Mouse (Mus musculus) neural tube, embryonic 11.5 days (tissue): ENCODE data around the gene Clasp2. TPM values are rescaled to one million over a fixed set of nuclear protein-coding genes. Genes with fewer than 3 reads are reported as not detected.

Source experiments
- ATAC-seq: fragments of 200-750 bp; cut with Nextera tagmentation; 2 replicates; pipeline ENCODE4 v1.8.0; 2017; ENCODE audit warnings: moderate number of reproducible peaks, mild to moderate bottlenecking, moderate TSS enrichment, moderate library complexity; ENCODE audit not compliant: insufficient read depth, low FRiP score, low TSS enrichment
- DNase-seq: peaks from one replicate; pipeline ENCODE4 v3.0.0-alpha.2; 2015; ENCODE audit warnings: low spot score
- H3K27ac ChIP-seq: fragments of 300-500 bp; sonication (generic); 2 replicates; pipeline ENCODE4 v1.5.1; 2014; ENCODE audit warnings: low read depth, mild to moderate bottlenecking, low read length
- H3K27me3 ChIP-seq: fragments of 300-500 bp; sonication (generic); 2 replicates; pipeline ENCODE4 v1.6.1; 2014; ENCODE audit warnings: mild to moderate bottlenecking, low read length, mixed read lengths; ENCODE audit not compliant: control insufficient read depth, insufficient read depth
- H3K36me3 ChIP-seq: fragments of 300-500 bp; sonication (generic); 2 replicates; pipeline ENCODE4 v1.6.1; 2014; ENCODE audit warnings: mild to moderate bottlenecking, low read length, moderate library complexity, mixed read lengths; ENCODE audit not compliant: control insufficient read depth, insufficient read depth
- H3K4me1 ChIP-seq: fragments of 300-500 bp; sonication (generic); 2 replicates; pipeline ENCODE4 v1.6.1; 2014; ENCODE audit warnings: low read length, mixed read lengths; ENCODE audit not compliant: control insufficient read depth, insufficient read depth
- H3K4me2 ChIP-seq: fragments of 300-500 bp; sonication (generic); 2 replicates; pipeline ENCODE4 v1.6.1; 2014; ENCODE audit warnings: low read depth, mild to moderate bottlenecking, moderate library complexity
- H3K4me3 ChIP-seq: fragments of 300-500 bp; sonication (generic); 2 replicates; pipeline ENCODE4 v1.5.1; 2014; ENCODE audit warnings: low read depth, low read length
- H3K9ac ChIP-seq: fragments of 300-500 bp; sonication (generic); 2 replicates; pipeline ENCODE4 v1.6.1; 2014; ENCODE audit warnings: mild to moderate bottlenecking, low read length
- H3K9me3 ChIP-seq: fragments of 300-500 bp; sonication (generic); 2 replicates; pipeline ENCODE4 v1.6.1; 2016; ENCODE audit warnings: low read length; ENCODE audit not compliant: control insufficient read depth
- WGBS: fragments of 180-500 bp; shearing (Covaris S2); extraction: QIAGEN DNeasy Blood & Tissue Kit; methylation state at CpG from one replicate; pipeline ENCODE4 v1.1.7; 2014; 5-methylcytosine and 5-hydroxymethylcytosine counted together
- polyA plus RNA-seq: library from polyadenylated mRNA; unstranded; fragments of >200 nt; fragmentation: Nextera tagmentation; extraction: Ambion mirVana; gene quantifications from 2 replicates; pipeline ENCODE4 v1.2.1, GENCODE M21; 2014

The Clasp2 gene
- polyA plus RNA-seq, 1 experiment from 2014 or later = 58.0 TPM

DNA sequence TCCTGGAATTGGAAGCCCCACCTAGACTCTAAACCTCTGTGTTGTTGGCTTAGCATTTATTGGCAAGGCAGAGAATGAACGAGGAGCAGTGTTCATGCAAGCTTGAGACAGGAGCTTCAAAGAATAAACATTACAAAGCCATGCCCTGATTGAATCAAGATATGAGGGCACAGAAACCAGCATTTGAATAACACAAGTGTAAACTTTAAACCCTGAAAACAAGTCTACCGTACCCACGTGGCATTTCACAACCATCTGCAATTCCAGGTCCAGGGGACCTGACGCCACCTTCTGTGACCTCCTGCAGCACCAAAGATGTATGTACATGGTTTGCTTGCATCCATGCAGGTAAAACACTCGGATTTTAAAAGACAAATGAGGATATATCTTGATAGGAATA is 181.4 kb downstream of the Clasp2 start:
- Histone ChIP-seq H3K4me3 (no peak overlapping the region), H3K27me3 (no peaks in the 10 kb centered on the region), H3K4me1 (no peaks in the 10 kb centered on the region), H3K27ac (no peak overlapping the region), H3K9ac (no peak overlapping the region), H3K9me3 (no peaks in the 10 kb centered on the region), H3K4me2 (no peak overlapping the region), H3K36me3 (no peaks in the 10 kb centered on the region)
- DNase-seq (no peak), ATAC-seq (no peak)
- 93% methylated on average over 5 of the region's 5 CpGs for WGBS

DNA sequence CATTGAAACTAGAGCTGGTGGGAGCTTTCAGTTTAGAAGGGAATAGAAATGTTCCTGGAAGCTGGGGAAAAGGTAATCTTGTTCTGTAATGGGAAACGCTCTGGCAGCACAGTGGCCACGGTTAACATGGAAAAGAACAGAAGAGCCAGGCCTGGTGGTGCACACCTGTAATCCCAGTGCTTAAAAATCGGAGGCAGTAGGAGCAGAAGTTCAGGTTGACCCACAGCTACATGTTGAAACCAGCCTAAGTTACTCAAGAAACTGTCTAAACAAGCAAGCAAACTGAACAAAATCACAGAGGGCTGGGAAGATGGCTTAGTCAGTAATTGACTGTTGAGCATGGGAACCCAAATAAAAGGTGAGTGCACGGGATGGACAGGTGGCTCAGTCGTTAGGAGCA is 183.6 kb downstream of the Clasp2 start:
- no peaks in the 10 kb centered on the region for H3K9me3 ChIP-seq
- H3K4me1 ChIP-seq = no peaks in the 10 kb centered on the region
- no peak overlapping the region for H3K4me3 ChIP-seq
- no peak overlapping the region for H3K4me2 ChIP-seq
- no peak overlapping the region for H3K27ac ChIP-seq
- no peak overlapping the region for H3K9ac ChIP-seq
- no peaks in the 10 kb centered on the region for H3K27me3 ChIP-seq
- H3K36me3 ChIP-seq = no peaks in the 10 kb centered on the region
- DNase-seq (no peak), ATAC-seq (no peak)
- WGBS = 91% methylated on average over 5 of the region's 5 CpGs

DNA sequence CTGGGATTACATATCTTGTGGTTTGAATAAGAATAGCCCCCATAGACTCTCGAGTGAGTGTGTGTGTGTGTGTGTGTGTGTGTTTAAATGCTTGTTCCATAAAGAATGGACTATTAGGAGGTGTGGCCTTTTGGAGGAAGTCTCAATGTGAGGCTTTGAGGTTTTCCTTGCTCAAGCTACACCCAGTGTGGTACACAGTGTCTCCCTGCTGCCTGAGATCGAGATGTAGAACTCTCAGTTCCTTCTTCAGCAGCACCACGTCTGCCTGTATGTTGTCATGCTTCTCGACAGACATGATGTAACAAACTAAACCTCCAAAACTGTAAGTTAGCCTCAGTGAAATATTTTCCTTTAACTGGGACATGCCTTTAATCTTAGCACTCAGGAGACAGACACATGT is 187.3 kb downstream of the Clasp2 start:
- DNase-seq (no peak), ATAC-seq (no peak)
- peaks cover 10% of the 10 kb centered on the region; the same call in 1 of the 2 replicates for H3K4me1 ChIP-seq
- no peaks in the 10 kb centered on the region for H3K9me3 ChIP-seq
- no peak overlapping the region for H3K4me2 ChIP-seq
- H3K36me3 ChIP-seq = no peaks in the 10 kb centered on the region
- 86% methylated on average over 4 of the region's 4 CpGs for WGBS
- H3K27ac ChIP-seq = no peak overlapping the region
- no peaks in the 10 kb centered on the region for H3K27me3 ChIP-seq
- no peak overlapping the region for H3K4me3 ChIP-seq
- no peak overlapping the region for H3K9ac ChIP-seq

DNA sequence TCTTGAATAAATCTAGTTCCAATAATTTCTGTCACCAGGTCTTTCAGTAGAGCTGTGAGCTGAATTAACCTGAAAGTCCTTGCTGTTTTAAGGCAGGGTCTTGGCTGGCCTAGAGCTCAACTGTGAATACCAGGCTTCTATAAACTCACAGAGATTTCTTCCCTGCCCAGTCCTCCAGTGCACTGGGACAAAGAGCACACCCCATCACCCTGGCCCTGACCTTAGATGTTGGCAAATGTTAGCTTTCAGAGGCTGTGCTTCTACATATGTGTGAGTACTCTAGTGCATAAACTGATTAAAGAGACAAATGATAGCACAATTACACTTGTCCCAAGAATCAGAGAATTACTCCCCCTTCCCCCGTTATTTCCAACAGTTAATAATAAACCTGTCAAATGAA is 188.4 kb downstream of the Clasp2 start:
- no peak overlapping the region for H3K27ac ChIP-seq
- H3K9ac ChIP-seq = no peak overlapping the region
- ATAC-seq = no peak
- 68% methylated on average over 1 of the region's 1 CpGs for WGBS
- peaks cover 10% of the 10 kb centered on the region; the same call in 1 of the 2 replicates for H3K4me1 ChIP-seq
- H3K4me3 ChIP-seq = no peak overlapping the region
- no peak for DNase-seq
- H3K4me2 ChIP-seq = peak overlapping the region; percentile 40; the same call in 1 of the 2 replicates
- H3K9me3 ChIP-seq = no peaks in the 10 kb centered on the region
- no peaks in the 10 kb centered on the region for H3K36me3 ChIP-seq
- no peaks in the 10 kb centered on the region for H3K27me3 ChIP-seq

DNA sequence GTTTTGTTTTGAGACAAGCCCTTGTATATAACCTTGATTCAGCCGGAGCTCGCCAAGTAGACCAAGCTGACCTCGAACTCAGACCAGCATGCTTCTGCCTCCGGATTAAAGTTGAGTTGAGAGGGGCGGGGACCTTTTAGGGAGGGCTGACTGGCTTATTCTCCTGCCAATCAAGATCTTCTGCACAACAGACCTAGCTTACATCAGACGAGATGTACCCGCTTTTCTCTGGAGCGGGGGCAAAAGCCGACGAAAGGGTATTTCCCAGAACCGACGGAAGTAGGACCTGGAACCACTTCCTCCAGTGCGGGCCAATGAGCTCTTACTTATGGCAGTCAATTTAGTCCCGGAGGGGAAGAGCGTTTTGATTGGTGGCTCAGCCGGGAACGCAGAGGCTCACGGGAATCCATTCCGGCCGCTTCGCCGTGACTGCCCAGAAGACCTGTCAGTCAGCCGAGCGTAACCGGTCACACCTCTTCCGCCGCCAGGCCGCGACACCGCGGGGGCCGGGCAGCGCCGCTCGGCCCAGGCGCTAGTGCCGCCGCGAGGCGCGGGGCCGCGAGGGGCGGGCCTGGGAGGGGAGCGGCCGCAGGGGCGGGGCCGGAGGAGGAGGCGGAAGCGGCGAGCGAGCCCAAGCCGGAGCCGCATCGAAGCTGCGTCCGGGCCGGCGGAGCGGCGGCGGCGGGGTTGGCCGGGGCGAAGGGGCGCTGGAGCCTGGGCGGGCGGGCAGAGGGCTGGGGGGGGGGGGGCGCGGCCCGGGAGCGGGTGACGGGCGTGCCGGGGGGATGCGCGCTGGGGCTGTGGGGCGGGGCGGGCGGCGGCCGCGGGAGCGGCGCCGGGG is 189.5 kb downstream of the Clasp2 start, which contains the start of gene Ubp1:
Gene Ubp1 (plus strand): TSS at position 401 of the 841 bp plus-strand sequence.
- H3K9ac ChIP-seq = peak within 1 kb of the TSS; percentile 91
- H3K27ac ChIP-seq = peak within 1 kb of the TSS; percentile 94
- no peaks in the 10 kb centered on the region for H3K9me3 ChIP-seq
- peak within 1 kb of the TSS; percentile 98 for H3K4me3 ChIP-seq
- H3K36me3 ChIP-seq = no peaks in the 10 kb centered on the region
- peak within 1 kb of the TSS; percentile 84 for H3K4me2 ChIP-seq
- DNase-seq = peak; percentile 96
- WGBS = 1% methylated on average over 40 of the region's 86 CpGs
- peaks cover 10% of the 10 kb centered on the region; the same call in 1 of the 2 replicates for H3K4me1 ChIP-seq
- ATAC-seq = peak; percentile 97
- no peaks in the 10 kb centered on the region for H3K27me3 ChIP-seq

DNA sequence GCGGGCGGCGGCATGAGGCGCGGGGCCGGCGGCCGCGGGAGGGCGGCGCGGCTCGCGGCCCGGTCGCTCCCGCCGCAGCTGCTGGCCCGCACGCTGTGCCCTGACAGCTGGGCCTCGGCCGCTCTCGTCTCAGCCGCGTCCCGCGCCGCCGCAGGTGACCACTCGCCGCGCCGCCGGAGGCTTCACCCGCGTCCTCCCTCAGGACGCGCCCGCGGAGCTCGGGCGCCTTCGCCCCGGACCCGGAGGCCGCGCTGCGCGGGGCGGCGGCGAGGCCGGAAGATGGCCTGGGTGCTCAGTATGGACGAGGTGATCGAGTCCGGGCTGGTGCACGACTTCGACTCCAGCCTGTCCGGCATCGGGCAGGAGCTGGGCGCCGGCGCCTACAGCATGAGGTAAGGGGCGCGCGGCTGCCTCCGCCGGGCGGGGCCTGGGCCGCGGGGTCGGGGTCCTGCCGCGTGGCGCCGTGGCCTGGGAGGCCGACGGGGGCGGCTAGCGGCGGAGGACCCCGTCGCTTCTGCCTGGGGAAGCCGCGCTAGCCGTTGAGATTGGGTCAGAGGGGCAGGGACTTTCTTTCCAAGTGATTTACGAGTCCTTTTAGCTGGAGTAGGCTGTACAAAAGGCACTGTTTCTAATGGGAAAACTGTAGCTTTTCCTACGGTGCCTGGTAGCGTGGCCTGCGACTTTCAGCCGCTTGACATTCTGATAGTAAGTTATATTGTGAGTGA is 190.3 kb downstream of the Clasp2 start:
- DNase-seq = peak; percentile 50
- H3K4me2 ChIP-seq = peak overlapping the region; percentile 84
- H3K9me3 ChIP-seq = no peaks in the 10 kb centered on the region
- H3K4me3 ChIP-seq = peak overlapping the region; percentile 98
- ATAC-seq = peak; percentile 46
- no peaks in the 10 kb centered on the region for H3K36me3 ChIP-seq
- peak overlapping the region; percentile 91 for H3K9ac ChIP-seq
- 0% methylated on average over 40 of the region's 91 CpGs for WGBS
- peak overlapping the region; percentile 94 for H3K27ac ChIP-seq
- H3K27me3 ChIP-seq = no peaks in the 10 kb centered on the region
- peaks cover 10% of the 10 kb centered on the region; the same call in 1 of the 2 replicates for H3K4me1 ChIP-seq

DNA sequence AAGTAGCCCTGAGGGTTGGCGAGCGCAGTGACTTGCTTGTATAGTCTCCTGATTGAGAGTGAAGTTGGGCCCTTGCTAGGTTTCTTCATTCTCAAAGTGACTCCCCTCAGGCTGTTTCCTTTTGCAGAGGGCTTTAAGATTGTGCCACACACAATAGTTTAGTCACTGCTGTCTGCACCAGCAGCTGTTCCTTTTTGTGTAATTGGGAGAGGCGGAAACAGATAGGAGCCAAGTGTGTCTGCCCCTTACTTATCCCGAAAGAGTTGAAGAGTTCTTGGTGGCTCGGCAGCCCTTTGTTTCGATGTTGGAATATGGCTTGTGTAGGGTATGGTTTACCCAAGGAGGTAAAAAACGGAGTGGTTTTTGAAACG is 190.8 kb downstream of the Clasp2 start:
- Histone ChIP-seq H3K4me2 (peak overlapping the region; percentile 84), H3K36me3 (no peaks in the 10 kb centered on the region), H3K4me3 (peak overlapping the region; percentile 98), H3K27me3 (no peaks in the 10 kb centered on the region), H3K27ac (peak overlapping the region; percentile 94), H3K4me1 (peaks cover 10% of the 10 kb centered on the region; the same call in 1 of the 2 replicates), H3K9me3 (no peaks in the 10 kb centered on the region), H3K9ac (peak overlapping the region; percentile 91)
- 3% methylated on average over 8 of the region's 8 CpGs for WGBS
- no peak for ATAC-seq
- no peak for DNase-seq

DNA sequence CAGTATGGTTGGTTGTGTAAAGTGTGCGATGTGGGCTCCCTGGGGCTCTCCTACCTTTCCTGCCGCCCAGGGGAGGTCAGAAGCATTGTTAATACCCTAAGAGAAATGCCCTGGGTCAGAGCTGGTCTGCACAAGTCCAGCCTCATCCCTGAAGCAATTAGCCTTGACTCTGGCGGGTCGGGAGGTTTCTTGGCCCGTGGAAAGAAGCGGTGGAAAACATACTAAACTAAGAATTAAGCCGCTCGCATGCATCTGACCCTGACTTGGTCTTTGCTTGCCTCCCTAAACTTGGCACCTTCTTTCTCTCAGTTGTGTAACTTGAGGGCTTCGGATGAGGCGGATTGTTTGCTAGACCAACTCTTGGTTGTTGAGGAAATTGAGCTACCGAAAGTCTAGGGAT is 191.2 kb downstream of the Clasp2 start:
- Histone ChIP-seq H3K27ac (peak overlapping the region; percentile 94; the same call in 1 of the 2 replicates), H3K4me2 (peak overlapping the region; percentile 84), H3K9ac (peak overlapping the region; percentile 91), H3K4me1 (peaks cover 10% of the 10 kb centered on the region; the same call in 1 of the 2 replicates), H3K4me3 (peak overlapping the region; percentile 98), H3K9me3 (no peaks in the 10 kb centered on the region), H3K36me3 (no peaks in the 10 kb centered on the region), H3K27me3 (no peaks in the 10 kb centered on the region)
- 26% methylated on average over 11 of the region's 11 CpGs for WGBS
- DNase-seq (no peak), ATAC-seq (no peak)
